Mouse (Mus musculus): ENCODE results near the gene Rad52. TPM values are rescaled to one million over a fixed set of nuclear protein-coding genes. Genes with fewer than 3 reads are reported as not detected.

Rad52 gene
- total and polyA plus RNA-seq, 2 experiments from 2014 or later, result 19.1 to 35.2 TPM

DNA sequence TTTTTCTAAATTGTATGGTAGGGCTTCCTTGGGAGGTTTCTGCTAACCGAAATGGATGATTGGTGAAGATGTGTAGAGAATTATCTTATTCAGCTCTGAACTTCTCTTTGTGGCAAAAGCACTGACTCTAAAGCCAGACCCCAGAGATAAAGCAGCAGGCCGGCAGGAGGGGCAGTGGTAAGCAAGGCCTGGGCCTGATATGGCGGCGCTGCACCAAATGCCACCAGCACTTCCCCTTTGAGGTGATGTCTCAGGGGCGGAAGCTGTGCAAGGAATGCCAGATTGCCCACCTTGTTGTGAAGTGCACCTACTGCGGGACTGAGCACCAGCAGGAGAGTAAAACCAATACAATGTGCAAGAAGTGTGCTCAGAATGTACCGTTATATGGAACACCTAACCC is 9.8 kb upstream of the Rad52 start:
- TF ChIP-seq CTCF (IDR thresholded peaks at IDR 0.05; ENCODE audit: low read depth), result no peak

GRCm38 (mm10) chr6:119903081-119903789 is 737 bp downstream of the Rad52 start:
- WGBS, result 20% methylated on average over 15 of the region's 15 CpGs
- no peak for TF ChIP-seq CTCF (IDR thresholded peaks at IDR 0.05; ENCODE audit: low read depth)
- peak overlapping the region; percentile 97 for H3K4me3 ChIP-seq (ENCODE audit: low read depth, low read length)
- peak overlapping the region; percentile 88 for H3K9ac ChIP-seq
- DNase-seq (no peak), ATAC-seq (no peak; the same call in 1 of the 2 replicates)
- peak overlapping the region; percentile 62 for H3K4me2 ChIP-seq (ENCODE audit: low read depth)
- H3K9me3 ChIP-seq (ENCODE audit: low read length), result no peaks in the 10 kb centered on the region
- H3K36me3 ChIP-seq (ENCODE audit: insufficient read depth), result no peaks in the 10 kb centered on the region
- peaks cover 6% of the 10 kb centered on the region; the same call in 1 of the 2 replicates for H3K4me1 ChIP-seq (ENCODE audit: insufficient read depth)
- H3K27ac ChIP-seq (ENCODE audit: low read depth, low read length), result peak overlapping the region; percentile 96
- H3K27me3 ChIP-seq (ENCODE audit: insufficient read depth, low read length), result no peaks in the 10 kb centered on the region

More for the DNA sequence above, 9.8 kb upstream of the Rad52 start:
- WGBS, result 86% methylated on average over 7 of the region's 7 CpGs
- H3K27me3 ChIP-seq (ENCODE audit: insufficient read depth, low read length), result no peaks in the 10 kb centered on the region
- no peak overlapping the region for H3K4me3 ChIP-seq (ENCODE audit: low read depth, low read length)
- no peak overlapping the region for H3K27ac ChIP-seq (ENCODE audit: low read depth, low read length)
- DNase-seq (no peak), ATAC-seq (no peak)
- H3K4me2 ChIP-seq (ENCODE audit: low read depth), result no peak overlapping the region
- H3K9me3 ChIP-seq (ENCODE audit: low read length), result no peaks in the 10 kb centered on the region
- no peaks in the 10 kb centered on the region for H3K36me3 ChIP-seq (ENCODE audit: insufficient read depth)
- H3K4me1 ChIP-seq (ENCODE audit: insufficient read depth), result no peaks in the 10 kb centered on the region
- no peak overlapping the region for H3K9ac ChIP-seq

GRCm38 (mm10) chr6:119905461-119905860 is 3.0 kb downstream of the Rad52 start:
- ATAC-seq (no peak), DNase-seq (no peak)
- TF ChIP-seq CTCF (IDR thresholded peaks at IDR 0.05; ENCODE audit: low read depth), result no peak
- 82% methylated on average over 5 of the region's 5 CpGs for WGBS
- Histone ChIP-seq H3K27me3 (ENCODE audit: insufficient read depth, low read length) (no peaks in the 10 kb centered on the region), H3K4me2 (ENCODE audit: low read depth) (no peak overlapping the region), H3K4me1 (ENCODE audit: insufficient read depth) (peaks cover 6% of the 10 kb centered on the region; the same call in 1 of the 2 replicates), H3K27ac (ENCODE audit: low read depth, low read length) (no peak overlapping the region), H3K9me3 (ENCODE audit: low read length) (no peaks in the 10 kb centered on the region), H3K4me3 (ENCODE audit: low read depth, low read length) (no peak overlapping the region), H3K36me3 (ENCODE audit: insufficient read depth) (no peaks in the 10 kb centered on the region), H3K9ac (no peak overlapping the region)

DNA sequence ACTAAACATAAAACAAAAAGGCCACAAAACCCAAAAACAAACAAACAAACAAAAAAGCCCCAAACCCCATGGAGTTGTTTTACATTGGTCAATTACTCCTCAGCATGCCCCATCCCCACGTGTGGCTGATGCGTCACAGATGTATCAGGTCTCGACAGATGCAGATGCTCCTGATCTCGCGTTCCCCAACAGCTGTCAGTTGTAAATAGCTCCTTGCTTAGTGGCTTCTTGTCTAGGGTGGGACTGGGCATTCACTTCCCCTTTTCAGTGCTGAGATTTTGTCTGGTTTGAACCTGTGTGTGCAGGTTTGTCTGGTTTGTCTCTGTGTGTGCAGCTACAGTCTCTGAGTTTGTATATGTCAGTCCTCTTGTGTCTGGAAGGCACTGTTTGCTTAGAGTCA is 9.5 kb downstream of the Rad52 start:
- ATAC-seq, result no peak
- H3K27me3 ChIP-seq (ENCODE audit: insufficient read depth, low read length), result no peaks in the 10 kb centered on the region
- H3K9ac ChIP-seq, result no peak overlapping the region
- no peak overlapping the region for H3K4me3 ChIP-seq (ENCODE audit: low read depth, low read length)
- H3K9me3 ChIP-seq (ENCODE audit: low read length), result no peaks in the 10 kb centered on the region
- TF ChIP-seq CTCF (IDR thresholded peaks at IDR 0.05; ENCODE audit: low read depth), result no peak
- peaks cover 31% of the 10 kb centered on the region for H3K36me3 ChIP-seq (ENCODE audit: insufficient read depth)
- 86% methylated on average over 5 of the region's 5 CpGs for WGBS
- H3K4me1 ChIP-seq (ENCODE audit: insufficient read depth), result no peaks in the 10 kb centered on the region
- no peak overlapping the region for H3K27ac ChIP-seq (ENCODE audit: low read depth, low read length)
- DNase-seq, result no peak
- no peak overlapping the region for H3K4me2 ChIP-seq (ENCODE audit: low read depth)

- TF ChIP-seq CTCF (IDR thresholded peaks at IDR 0.05; ENCODE audit: low read depth), result no peak
Observed at GRCm38 (mm10) chr6:119915710-119916109, 13.2 kb downstream of the Rad52 start.

DNA sequence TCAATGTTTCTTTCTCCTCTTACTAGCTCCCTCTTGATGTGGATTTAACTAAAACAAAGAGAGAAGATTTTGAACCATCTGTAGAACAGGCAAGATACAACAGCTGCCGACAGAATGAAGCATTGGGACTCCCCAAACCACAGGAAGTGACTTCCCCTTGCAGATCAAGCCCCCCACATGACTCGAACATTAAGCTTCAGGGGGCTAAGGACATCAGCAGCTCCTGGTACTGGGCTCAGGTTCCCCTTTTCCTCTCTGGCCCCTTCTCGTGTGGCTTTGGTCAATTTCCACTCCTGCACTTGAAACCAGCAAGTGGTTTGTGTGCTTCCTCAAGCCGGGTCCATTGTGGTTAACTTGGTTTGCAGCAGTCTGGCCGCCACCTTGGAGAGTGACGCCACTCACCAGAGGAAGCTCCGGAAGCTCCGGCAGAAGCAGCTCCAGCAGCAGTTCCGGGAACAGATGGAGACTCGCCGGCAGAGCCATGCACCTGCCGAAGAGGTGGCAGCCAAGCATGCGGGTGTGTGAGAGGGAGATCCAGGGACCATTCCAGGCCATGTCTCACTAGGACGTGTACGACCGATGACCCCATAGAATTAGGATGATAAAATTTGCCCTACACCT is 16.2 kb downstream of the Rad52 start:
- no peak for TF ChIP-seq CTCF (IDR thresholded peaks at IDR 0.05; ENCODE audit: low read depth)
- peaks cover 67% of the 10 kb centered on the region for H3K36me3 ChIP-seq (ENCODE audit: insufficient read depth)
- no peaks in the 10 kb centered on the region for H3K27me3 ChIP-seq (ENCODE audit: insufficient read depth, low read length)
- no peak overlapping the region for H3K9ac ChIP-seq
- WGBS, result 85% methylated on average over 16 of the region's 16 CpGs
- H3K4me1 ChIP-seq (ENCODE audit: insufficient read depth), result no peaks in the 10 kb centered on the region
- ATAC-seq, result no peak
- H3K4me2 ChIP-seq (ENCODE audit: low read depth), result no peak overlapping the region
- H3K4me3 ChIP-seq (ENCODE audit: low read depth, low read length), result no peak overlapping the region
- no peak overlapping the region for H3K27ac ChIP-seq (ENCODE audit: low read depth, low read length)
- DNase-seq, result no peak
- no peaks in the 10 kb centered on the region for H3K9me3 ChIP-seq (ENCODE audit: low read length)

More at GRCm38 (mm10) chr6:119915710-119916109, 13.2 kb downstream of the Rad52 start:
- Histone ChIP-seq H3K4me1 (ENCODE audit: insufficient read depth) (no peaks in the 10 kb centered on the region), H3K9ac (no peak overlapping the region), H3K4me3 (ENCODE audit: low read depth, low read length) (no peak overlapping the region), H3K27ac (ENCODE audit: low read depth, low read length) (no peak overlapping the region), H3K4me2 (ENCODE audit: low read depth) (no peak overlapping the region), H3K9me3 (ENCODE audit: low read length) (no peaks in the 10 kb centered on the region), H3K36me3 (ENCODE audit: insufficient read depth) (peaks cover 60% of the 10 kb centered on the region), H3K27me3 (ENCODE audit: insufficient read depth, low read length) (no peaks in the 10 kb centered on the region)
- WGBS, result 90% methylated on average over 5 of the region's 5 CpGs
- ATAC-seq (no peak), DNase-seq (no peak)

GRCm38 (mm10) chr6:119922136-119922535 is 19.6 kb downstream of the Rad52 start:
- WGBS, result 82% methylated on average over 3 of the region's 3 CpGs
- no peak overlapping the region for H3K4me2 ChIP-seq (ENCODE audit: low read depth)
- H3K9me3 ChIP-seq (ENCODE audit: low read length), result no peaks in the 10 kb centered on the region
- TF ChIP-seq CTCF (IDR thresholded peaks at IDR 0.05; ENCODE audit: low read depth), result no peak
- H3K27ac ChIP-seq (ENCODE audit: low read depth, low read length), result no peak overlapping the region
- H3K4me3 ChIP-seq (ENCODE audit: low read depth, low read length), result no peak overlapping the region
- H3K9ac ChIP-seq, result no peak overlapping the region
- H3K36me3 ChIP-seq (ENCODE audit: insufficient read depth), result peaks cover 78% of the 10 kb centered on the region
- ATAC-seq (no peak), DNase-seq (no peak)
- no peaks in the 10 kb centered on the region for H3K4me1 ChIP-seq (ENCODE audit: insufficient read depth)
- H3K27me3 ChIP-seq (ENCODE audit: insufficient read depth, low read length), result no peaks in the 10 kb centered on the region

Data from forebrain, postnatal 0 days (tissue).